Mouse (Mus musculus): Measurements from ENCODE around the gene Cox6b2. TPM values are rescaled to one million over a fixed set of nuclear protein-coding genes. Genes with fewer than 3 reads are reported as not detected.
"Not testable (repeated sequence)": the region's sequence is repeated elsewhere in the genome, so short reads cannot be mapped to it uniquely, and the experiment has no call there.

The Cox6b2 gene
- total RNA-seq (2017), result 14.1 and 53.9 TPM in 2 replicates

GRCm38 (mm10) chr7:4752821-4753570 is at the start of gene Cox6b2:
Gene Cox6b2 (minus strand): TSS chr7:4753094.
- peak; percentile 88 to 90 for ATAC-seq (replicated peaks in 1 of 2; ENCODE audit: insufficient read depth in 1 of 2, low FRiP score in 2 of 2, low TSS enrichment in 1 of 2, low read depth in 1 of 2, poor library complexity in 2 of 2, severe bottlenecking in 2 of 2)

GRCm38 (mm10) chr7:4802247-4802646 is 49.4 kb upstream of the Cox6b2 start:
- ATAC-seq (replicated peaks in 1 of 2; ENCODE audit: insufficient read depth in 1 of 2, low FRiP score in 2 of 2, low TSS enrichment in 1 of 2, low read depth in 1 of 2, poor library complexity in 2 of 2, severe bottlenecking in 2 of 2), result no peak

GRCm38 (mm10) chr7:4795767-4796433 is 43.0 kb upstream of the Cox6b2 start:
- peak; percentile 21 to 30; a peak in 1 of 4 replicates for ATAC-seq (replicated peaks in 1 of 2; ENCODE audit: insufficient read depth in 1 of 2, low FRiP score in 2 of 2, low TSS enrichment in 1 of 2, low read depth in 1 of 2, poor library complexity in 2 of 2, severe bottlenecking in 2 of 2)

- no peak for ATAC-seq (replicated peaks in 1 of 2; ENCODE audit: insufficient read depth in 1 of 2, low FRiP score in 2 of 2, low TSS enrichment in 1 of 2, low read depth in 1 of 2, poor library complexity in 2 of 2, severe bottlenecking in 2 of 2)
Measured at GRCm38 (mm10) chr7:4794631-4795168, 41.8 kb upstream of the Cox6b2 start.

- ATAC-seq (replicated peaks in 1 of 2; ENCODE audit: insufficient read depth in 1 of 2, low FRiP score in 2 of 2, low TSS enrichment in 1 of 2, low read depth in 1 of 2, poor library complexity in 2 of 2, severe bottlenecking in 2 of 2), result no peak
Measured at GRCm38 (mm10) chr7:4793674-4794073, 40.8 kb upstream of the Cox6b2 start.

GRCm38 (mm10) chr7:4793248-4793647 is 40.4 kb upstream of the Cox6b2 start:
- ATAC-seq (replicated peaks in 1 of 2; ENCODE audit: insufficient read depth in 1 of 2, low FRiP score in 2 of 2, low TSS enrichment in 1 of 2, low read depth in 1 of 2, poor library complexity in 2 of 2, severe bottlenecking in 2 of 2), result not testable (repeated sequence)

- ATAC-seq (replicated peaks in 1 of 2; ENCODE audit: insufficient read depth in 1 of 2, low FRiP score in 2 of 2, low TSS enrichment in 1 of 2, low read depth in 1 of 2, poor library complexity in 2 of 2, severe bottlenecking in 2 of 2), result peak; percentile 89
Measured at GRCm38 (mm10) chr7:4792278-4793212, 39.7 kb upstream of the Cox6b2 start, which contains the start of gene Rpl28. Gene Rpl28 (plus strand): TSS chr7:4792874.

GRCm38 (mm10) chr7:4789436-4789935 is 36.6 kb upstream of the Cox6b2 start, which contains the start of gene Tmem238:
Gene Tmem238 (minus strand): TSS chr7:4789656.
- no peak for ATAC-seq (replicated peaks in 1 of 2; ENCODE audit: insufficient read depth in 1 of 2, low FRiP score in 2 of 2, low TSS enrichment in 1 of 2, low read depth in 1 of 2, poor library complexity in 2 of 2, severe bottlenecking in 2 of 2)

- ATAC-seq (replicated peaks in 1 of 2; ENCODE audit: insufficient read depth in 1 of 2, low FRiP score in 2 of 2, low TSS enrichment in 1 of 2, low read depth in 1 of 2, poor library complexity in 2 of 2, severe bottlenecking in 2 of 2), result peak in 1 of 2 experiments; percentile 14; a peak in 2 of 4 replicates
Measured at GRCm38 (mm10) chr7:4788499-4789435, 35.9 kb upstream of the Cox6b2 start.

- ATAC-seq (replicated peaks in 1 of 2; ENCODE audit: insufficient read depth in 1 of 2, low FRiP score in 2 of 2, low TSS enrichment in 1 of 2, low read depth in 1 of 2, poor library complexity in 2 of 2, severe bottlenecking in 2 of 2), result no peak
Measured at GRCm38 (mm10) chr7:4783667-4784268, 30.9 kb upstream of the Cox6b2 start.

- no peak for ATAC-seq (replicated peaks in 1 of 2; ENCODE audit: insufficient read depth in 1 of 2, low FRiP score in 2 of 2, low TSS enrichment in 1 of 2, low read depth in 1 of 2, poor library complexity in 2 of 2, severe bottlenecking in 2 of 2)
Measured at GRCm38 (mm10) chr7:4782759-4783158, 29.9 kb upstream of the Cox6b2 start, which contains the start of the genes Il11 and Tmem190. Gene Il11 (minus strand): TSS chr7:4782859. Gene Tmem190 (plus strand): TSS chr7:4782937.

- ATAC-seq (replicated peaks in 1 of 2; ENCODE audit: insufficient read depth in 1 of 2, low FRiP score in 2 of 2, low TSS enrichment in 1 of 2, low read depth in 1 of 2, poor library complexity in 2 of 2, severe bottlenecking in 2 of 2), result no peak
Measured at GRCm38 (mm10) chr7:4782130-4782529, 29.2 kb upstream of the Cox6b2 start.

- ATAC-seq (replicated peaks in 1 of 2; ENCODE audit: insufficient read depth in 1 of 2, low FRiP score in 2 of 2, low TSS enrichment in 1 of 2, low read depth in 1 of 2, poor library complexity in 2 of 2, severe bottlenecking in 2 of 2), result 0 out of 4 replicates have a peak, but pooled peaks have one; percentile 11 to 19
Measured at GRCm38 (mm10) chr7:4779921-4780320, 27.0 kb upstream of the Cox6b2 start.

GRCm38 (mm10) chr7:4777851-4778637 is 25.1 kb upstream of the Cox6b2 start:
- no peak for ATAC-seq (replicated peaks in 1 of 2; ENCODE audit: insufficient read depth in 1 of 2, low FRiP score in 2 of 2, low TSS enrichment in 1 of 2, low read depth in 1 of 2, poor library complexity in 2 of 2, severe bottlenecking in 2 of 2)

All from hematopoietic stem cell, adult 5-6 weeks (primary cell).